Mouse (Mus musculus) left cerebral cortex, postnatal 10 days (tissue): ENCODE data around the gene Ermap. TPM values are rescaled to one million over a fixed set of nuclear protein-coding genes. Genes with fewer than 3 reads are reported as not detected.

Experiments used
- DNase-seq, 2 experiments: peaks; one replicate each; pipeline ENCODE4 v3.0.0; 2021 to 2022; ENCODE audit warnings: low spot score in 2 of 2, mixed read lengths in 1 of 2; ENCODE audit errors: extremely low spot score in 1 of 2
- intact Hi-C: fragments of 180-260 bp; cut with DNase I; formaldehyde crosslinking; loops from one replicate; pipeline ENCODE4 v1.15.1; 2025
- total RNA-seq, 2 experiments: library from RNA; stranded (reverse); gene quantifications; 2 replicates each; pipeline ENCODE4 v1.2.3; 2021

Gene Ermap
- total RNA-seq, 2 experiments from 2014 or later: 0.45 to 0.51 TPM

DNA sequence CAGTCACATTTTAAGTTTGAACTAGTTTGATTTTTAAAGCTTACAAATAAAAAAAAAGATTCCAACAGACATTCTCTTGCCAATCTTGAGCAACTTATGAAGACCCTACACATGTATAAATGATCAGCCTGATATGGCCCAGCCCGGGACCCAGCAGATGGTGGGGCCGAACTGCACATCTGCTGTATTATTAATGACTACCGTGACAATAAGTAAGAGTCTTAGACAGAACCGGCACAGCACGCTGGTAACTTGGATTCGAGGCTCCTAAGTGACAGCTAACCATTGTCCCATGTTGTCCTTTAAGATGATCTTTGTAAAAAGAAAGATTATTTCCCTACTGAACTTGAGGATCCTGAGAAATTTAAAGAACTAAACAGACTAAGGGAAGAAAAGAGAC lies 419 bp downstream of the Ermap start:
- DNase-seq: no peak
- intact Hi-C loops: no loop called here

DNA sequence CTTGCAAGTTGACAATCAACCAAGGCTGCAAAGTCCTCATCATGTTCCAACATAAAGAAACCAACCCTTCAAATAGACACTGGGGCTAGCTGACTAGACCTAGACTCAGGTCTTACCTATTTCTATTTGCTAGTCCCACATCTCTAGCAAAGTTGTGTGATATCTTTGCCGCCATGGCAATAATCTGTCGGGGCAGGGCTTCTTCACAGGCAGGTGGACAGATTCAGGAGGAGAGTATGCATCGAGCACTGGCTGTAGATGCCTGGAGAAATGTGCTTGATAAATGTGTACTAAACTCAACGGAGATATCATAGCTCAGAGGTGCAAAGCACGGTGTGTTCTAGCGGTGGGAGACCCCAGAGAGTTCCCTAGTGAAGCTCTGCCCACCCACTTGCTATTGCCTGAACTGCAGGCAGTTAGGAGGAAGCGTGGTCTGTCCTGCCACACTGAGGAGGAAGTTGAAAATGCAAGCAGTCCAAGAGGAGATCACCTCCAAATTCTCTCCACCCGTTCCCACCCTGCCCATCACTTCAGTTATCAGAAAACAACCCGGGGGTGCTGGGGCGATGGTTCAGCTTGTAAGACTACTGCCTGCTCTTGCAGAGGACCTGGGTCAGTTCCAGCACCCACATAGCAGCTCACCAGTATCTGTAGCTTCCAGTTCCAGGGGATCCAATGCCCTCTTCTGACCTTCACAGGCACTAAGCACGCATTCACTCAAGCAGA lies 1.6 kb downstream of the Ermap start:
- intact Hi-C loops: no loop called here
- DNase-seq: no peak

DNA sequence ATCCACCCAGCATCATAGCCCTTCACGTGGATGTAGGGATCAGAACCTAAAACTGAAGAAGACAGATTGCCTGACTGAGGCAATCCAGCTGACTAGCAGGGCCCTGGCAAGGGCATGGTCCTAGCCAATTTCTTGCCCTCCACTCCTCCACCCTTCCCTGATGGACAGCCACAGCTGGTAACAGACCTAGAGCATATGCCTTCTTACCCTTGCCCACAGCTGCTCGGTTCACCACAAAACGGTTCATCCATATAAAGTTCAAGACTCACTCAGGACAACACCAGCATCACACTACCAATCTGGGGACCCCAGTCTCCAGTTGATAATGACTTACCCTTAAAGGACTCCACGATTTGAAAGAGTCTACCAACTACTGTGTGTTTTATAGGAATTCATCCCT lies 4.0 kb downstream of the Ermap start:
- intact Hi-C loops: no loop called here
- DNase-seq: no peak

DNA sequence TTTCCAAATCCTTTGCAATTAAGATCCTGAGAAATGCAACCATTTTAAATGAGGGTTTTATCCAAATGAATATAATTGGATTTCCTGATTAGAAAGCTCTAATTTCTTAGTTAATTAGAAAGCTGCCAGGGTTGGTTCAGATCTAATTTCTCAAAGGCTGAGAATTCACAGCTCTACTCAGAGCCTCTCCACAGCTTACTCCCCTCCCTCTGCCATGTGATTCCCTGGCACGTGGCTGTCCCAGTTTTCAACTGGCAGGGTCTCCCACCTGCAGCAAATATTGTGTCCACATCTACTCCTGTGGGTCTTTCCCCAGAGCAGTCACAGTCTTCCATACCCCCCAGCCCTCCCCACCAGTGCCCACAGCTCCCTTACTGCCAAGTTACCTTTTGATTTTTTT lies 6.3 kb downstream of the Ermap start:
- DNase-seq: no peak
- intact Hi-C loops: no loop called here

DNA sequence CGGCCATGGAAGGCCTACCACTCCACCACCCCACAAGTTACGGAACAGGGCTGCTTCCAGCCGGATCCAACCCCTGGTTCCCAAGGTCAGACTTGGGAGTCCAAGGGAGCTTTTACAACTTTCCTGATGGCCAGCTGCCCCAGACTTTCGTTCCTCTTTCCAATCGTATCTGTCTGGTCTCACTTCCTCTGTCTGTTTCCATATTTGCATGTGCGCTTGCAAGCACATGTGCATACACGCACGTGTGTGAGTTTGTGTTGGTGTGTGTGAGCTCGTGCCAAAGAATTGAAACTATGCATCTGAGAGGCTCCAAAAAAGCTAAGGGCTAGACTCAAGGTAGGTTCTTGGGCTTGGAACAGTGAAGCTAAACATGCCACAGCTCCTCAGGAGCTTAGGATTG lies 8.4 kb downstream of the Ermap start:
- intact Hi-C loops: no loop called here
- DNase-seq: no peak

DNA sequence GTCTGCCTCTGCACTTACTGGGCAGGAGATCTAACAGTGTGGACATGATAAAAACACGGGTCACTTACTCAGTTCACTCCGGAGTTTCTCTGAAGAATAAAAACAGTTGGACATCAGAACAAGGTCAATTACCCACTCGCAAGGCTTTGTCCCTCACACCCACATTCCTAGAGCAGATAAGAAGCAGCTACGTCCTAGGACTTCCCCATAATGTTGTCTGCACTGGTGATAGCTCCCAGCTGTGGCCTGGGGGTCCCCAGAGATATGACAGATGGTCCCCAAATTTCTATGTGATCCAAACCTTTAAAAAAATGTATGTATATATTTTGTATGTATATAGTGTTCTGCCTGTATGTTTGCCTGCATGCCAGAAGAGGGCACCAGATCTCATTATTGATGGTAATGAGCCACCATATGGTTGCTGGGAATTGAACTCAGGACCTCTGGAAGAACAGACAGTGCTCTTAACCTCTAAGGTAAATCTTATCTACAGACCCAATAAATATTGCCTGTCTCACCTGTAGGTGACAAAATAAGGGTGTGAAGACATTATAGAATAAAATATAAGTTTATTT lies 9.6 kb downstream of the Ermap start:
- intact Hi-C loops: no loop called here
- no peak for DNase-seq

DNA sequence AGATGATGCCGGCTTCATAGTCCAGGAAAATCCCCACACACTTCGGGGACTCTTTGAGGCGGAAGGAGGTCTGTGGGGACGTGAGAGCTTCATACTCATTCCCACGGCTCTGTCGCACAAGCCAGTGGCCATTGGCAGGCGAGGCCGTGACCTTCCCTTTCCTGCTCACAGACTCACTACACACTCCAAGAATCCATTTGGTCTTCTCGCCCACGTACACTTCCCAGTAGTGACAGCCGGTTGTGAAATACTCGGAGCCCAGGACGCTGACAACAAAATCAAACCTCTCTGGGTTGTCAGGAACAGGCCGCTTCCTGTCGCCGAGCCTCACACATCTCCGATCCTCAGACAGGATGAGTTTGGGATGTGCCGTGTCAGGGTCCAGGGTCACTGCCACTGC lies 11.5 kb downstream of the Ermap start:
- no peak for DNase-seq
- intact Hi-C loops: no loop called here

DNA sequence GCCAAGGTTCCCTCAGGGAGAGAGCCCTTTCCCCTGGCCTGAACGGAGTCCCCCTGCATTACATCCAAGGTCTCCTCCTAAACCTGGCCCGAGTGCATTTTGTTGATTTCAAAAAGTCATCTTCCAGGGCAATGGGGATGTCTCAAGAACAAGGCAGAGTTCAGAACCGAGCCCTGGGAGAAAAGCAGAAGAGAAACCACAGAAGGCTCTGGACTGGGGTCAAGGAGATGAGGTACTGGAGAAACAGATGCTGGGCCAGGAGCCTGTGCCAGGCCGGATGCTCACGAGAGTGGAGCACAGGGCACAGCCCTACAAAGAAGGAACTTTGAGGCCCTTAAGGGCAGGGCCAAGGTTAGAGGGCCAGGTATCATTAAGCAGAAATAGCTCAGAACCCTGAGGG lies 12.1 kb downstream of the Ermap start:
- intact Hi-C loops: no loop called here
- peak in 1 of 2 experiments; percentile 29 for DNase-seq

DNA sequence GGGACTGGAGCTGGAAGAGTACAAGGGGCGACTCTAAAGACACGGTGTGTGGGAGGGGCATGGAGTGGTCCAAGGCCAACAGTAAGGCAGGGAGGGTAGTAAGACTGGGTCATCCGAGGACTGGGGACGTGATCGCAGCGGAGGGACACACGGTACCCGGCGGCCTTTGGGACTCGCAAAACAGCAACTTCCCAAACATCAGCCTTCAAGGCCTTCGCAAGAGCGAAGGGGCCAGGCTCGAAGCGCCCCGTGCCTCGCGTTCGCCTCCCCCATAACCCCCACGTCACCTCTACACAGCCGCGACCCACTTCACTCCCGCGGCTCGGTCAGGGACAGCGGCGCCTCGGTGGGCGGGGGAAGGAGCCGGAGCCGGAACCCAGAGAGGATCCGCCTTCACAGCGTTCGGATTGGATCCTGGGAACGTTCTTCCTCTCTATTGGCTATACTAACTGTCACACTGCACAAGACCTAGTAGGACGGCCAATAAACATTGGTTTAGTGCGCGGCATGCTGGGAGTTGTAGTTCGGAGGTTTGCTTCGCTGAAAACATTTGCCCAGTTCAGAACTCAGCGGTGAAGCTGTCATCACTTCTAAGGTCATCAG lies 15.9 kb downstream of the Ermap start, which contains the start of gene Zfp691:
Gene Zfp691 (minus strand): TSS at position 345 of the 603 bp plus-strand sequence.
- intact Hi-C loops: no loop called here
- peak; percentile 96 to 98 for DNase-seq

DNA sequence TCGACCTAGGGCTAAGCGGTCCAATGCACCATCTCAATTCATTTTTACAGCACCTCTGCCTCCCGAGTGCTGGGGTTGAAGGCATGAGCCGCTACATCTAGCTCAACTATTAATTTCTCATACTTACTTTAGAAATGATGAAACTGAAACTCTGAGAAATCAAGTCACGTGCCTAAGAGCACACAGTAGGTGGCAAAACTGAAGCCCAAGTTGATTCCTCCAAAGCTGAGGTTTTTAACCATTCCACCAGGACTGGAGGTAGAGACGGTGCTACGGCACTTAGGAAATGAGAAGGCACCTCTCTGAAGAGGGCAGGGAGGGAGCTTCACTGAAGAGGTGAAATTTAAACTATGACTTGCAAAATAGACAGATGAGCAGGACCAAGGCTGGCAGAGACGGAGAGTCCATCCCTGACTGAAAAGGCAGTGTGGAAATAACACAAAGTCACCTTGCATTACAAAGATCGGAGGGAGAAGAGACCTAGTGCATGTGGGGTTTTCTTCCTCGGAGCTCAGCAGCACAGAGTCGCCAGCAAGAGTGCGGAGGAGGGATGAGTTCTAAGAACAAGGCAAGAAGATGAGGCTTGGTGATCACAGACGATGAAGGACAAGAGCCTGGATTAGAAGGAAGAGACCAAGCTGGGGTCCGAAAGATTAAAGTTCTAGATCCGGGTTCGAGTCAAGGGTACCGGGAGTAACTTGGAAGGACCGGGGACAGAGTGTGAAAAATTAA lies 16.7 kb downstream of the Ermap start:
- intact Hi-C loops: no loop called here
- no peak for DNase-seq

DNA sequence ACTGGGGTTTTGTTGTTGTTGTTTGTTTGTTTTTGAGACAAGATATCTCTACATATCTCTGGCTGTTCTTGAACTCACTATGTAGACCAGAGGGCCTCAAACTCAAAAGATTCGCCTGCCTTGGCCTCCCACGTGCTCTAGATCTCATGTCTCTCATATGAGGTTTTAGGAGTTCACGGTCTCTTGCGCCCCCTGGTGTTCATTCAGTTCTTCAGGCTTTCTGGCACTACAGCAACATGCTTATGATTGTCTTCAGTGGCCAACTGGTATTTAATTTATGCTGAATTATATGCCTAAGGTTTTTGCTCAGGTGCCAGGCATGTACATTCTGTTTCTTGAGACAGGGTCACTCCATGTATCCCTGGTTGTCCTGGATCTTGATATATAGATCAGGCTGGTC lies 22.1 kb downstream of the Ermap start:
- DNase-seq: peak; percentile 85
- intact Hi-C loops: loop anchor here (1.0 to 5.0 kb wide), 2 partner anchors 35 to 162 kb away; no protein-coding TSS in a partner anchor

DNA sequence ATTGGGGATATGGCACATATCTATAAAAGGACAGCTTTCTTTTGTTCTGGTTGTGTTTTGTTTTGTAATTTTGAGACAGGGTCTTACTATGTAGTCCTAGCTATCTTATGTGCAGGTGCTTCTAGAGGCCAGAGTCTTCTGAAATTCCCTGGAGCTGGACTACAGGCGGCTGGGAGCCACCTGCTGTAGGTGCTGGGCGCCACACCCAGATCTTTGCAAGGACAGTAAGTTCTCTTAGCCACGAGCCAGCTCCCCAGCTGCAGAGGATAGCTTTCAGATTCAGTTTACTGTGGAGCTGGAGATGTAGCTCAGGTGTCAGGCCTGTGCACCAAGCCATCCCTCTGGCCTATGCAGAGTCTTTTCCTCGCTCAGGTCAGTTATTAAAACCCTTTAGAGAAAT lies 22.7 kb downstream of the Ermap start:
- intact Hi-C loops: loop anchor here (1.0 to 5.0 kb wide), 2 partner anchors 35 to 162 kb away; no protein-coding TSS in a partner anchor
- no peak for DNase-seq

DNA sequence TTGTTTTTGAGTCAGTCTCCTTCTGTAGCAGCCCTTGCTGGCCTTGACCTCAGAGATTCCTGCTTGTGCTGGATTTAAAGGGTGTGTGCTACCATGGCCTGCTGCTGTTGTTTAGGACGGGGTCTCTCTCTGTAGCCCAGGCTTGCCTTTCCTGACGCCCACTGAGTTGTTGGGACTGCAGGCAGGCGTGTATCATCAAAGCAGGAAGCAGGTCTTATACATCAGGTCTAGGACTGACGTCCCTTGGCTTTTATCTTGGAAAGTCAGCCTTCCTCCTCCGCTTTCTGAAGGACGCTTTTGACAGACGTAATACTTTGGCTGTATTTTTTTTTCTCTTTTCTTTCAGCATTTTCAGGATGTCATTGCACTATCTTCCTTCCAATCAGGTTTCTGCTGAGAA lies 23.9 kb downstream of the Ermap start:
- intact Hi-C loops: loop anchor here (5.0 kb wide), 1 partner anchor 36 kb away; no protein-coding TSS in a partner anchor
- no peak for DNase-seq

DNA sequence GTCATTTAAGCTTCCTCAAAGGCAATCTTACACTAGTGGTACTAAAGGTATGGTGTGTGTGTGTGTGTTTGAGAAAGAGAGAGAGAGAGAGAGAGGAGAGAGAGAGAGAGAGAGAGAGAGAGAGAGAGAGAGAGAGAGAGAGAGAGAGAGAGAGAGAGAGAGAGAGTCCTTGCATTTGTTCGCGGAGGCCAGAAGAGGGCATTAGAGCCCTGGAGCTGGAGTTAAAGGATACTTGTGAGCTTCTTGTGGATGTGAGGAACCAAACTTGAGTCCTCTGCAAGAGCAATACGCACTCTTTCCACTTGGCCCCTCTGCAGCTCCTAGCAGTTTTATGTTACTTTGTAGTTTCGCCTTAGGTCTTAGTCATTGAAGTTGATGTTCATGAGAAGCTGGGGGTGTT lies 26.8 kb downstream of the Ermap start:
- DNase-seq: no peak
- intact Hi-C loops: no loop called here

DNA sequence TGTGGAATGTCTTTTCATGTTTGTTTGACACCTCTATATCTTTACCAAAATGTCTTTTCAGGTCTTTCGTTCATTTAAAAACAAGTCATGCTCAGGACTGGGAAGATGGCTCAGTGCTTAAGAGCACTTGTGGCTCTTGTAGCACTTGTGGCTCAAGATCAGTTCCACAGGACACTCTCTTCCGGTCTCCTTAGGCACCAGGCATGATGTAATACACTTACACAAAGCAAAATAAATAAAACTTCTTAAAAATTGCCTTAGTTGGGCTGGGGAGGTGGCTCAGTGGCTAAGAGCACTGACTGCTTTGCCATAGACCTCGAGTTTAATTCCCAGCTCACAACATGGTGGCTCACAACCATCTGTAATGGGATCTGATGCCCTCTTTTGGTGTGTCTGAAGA lies 28.5 kb downstream of the Ermap start:
- no peak for DNase-seq
- intact Hi-C loops: no loop called here

DNA sequence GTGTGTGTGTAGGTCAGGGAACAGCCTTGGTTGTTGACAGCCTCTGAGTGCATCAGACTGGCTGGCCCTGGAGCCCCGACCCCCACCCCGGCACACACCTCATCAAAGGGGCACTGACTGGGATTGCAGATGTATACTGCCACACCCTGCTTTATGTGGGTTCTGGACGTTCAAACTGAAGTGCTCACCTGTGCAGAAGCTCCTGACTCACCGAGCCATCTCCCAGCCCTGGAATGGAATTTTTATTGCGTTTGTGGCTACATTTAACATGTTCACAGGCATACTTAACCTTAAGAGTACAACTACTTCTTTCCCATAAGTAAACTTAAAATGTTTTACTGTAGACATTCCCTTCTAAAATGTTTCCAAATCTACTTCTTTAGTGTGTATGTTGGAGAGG lies 31.9 kb downstream of the Ermap start:
- DNase-seq: no peak
- intact Hi-C loops: no loop called here

DNA sequence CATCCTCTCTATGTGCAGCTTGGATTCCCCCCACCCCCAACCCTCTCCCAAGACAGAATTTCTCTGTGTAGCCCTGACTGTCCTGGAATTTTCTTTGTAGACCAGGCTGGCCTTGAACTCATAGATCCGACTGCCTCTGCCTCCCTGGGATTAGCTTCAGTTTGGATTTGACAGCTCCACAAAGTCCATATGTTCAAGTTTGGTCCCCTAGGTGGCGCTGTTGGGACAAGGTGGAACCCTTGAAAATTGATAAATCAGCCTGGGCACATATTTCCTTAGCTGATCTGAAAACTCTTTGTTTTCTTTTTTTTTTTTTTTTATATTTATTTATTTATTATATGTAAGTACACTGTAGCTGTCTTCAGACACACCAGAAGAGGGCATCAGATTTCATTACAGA lies 32.6 kb downstream of the Ermap start:
- DNase-seq: peak in 1 of 2 experiments; percentile 65
- intact Hi-C loops: no loop called here

DNA sequence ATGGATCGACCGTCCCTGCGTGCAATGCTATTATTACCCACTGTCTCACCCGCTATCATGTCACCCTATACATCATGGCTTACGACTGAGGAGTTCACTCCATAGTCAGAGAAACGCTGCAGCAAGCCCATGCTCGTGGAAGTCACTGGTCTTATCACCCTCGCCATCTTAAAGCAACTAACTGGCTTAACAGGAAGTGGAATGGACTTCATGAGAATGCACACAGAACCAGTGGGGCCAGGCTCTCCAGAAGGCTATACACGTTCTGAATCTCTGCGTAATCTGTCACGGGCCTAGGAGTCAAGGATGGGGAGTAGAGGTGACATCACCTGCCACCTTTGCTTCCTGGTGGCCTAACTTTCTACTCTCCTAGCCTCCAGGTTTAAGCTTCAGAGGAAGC lies 41.1 kb downstream of the Ermap start:
- intact Hi-C loops: no loop called here
- no peak for DNase-seq

DNA sequence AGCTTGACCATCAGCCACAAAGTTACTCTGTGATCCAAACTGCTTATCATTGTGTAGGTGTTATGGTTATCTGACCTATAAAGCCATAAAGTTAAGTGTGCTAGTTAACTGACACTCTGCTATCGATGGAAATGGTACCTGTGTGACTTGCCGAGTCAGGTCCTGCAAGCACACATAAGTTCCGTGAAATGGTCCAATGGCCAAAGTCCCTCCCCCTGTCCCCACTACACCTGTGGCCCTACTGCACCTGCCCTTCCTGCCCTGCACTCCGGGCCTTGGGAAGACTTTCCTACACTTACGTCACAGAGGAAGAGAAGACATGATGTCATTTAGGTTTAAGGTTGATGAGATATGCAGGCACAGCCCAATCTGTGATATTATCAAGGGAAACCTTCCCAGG lies 42.5 kb downstream of the Ermap start:
- intact Hi-C loops: no loop called here
- DNase-seq: no peak

DNA sequence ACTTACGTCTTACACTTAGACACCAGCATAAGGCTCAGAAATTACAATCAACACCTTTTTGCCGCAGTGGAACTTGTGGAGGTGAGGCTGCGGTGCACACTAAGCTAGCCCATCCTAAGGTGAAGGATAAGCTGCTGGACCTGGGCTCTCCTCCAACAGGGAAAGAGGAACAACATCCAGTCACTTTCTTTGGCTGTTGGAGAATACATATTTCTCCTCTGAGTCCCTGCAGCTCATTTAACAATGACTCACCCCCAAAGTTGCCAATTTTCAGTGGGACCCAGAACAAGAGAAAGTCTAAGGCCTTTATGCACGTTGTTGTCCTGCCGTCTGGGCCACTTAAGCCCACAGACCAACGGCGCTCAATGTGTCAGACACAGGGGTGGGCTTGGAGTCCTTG lies 43.0 kb downstream of the Ermap start:
- intact Hi-C loops: no loop called here
- no peak for DNase-seq
